Mouse (Mus musculus) ES-E14 (cell line): ENCODE measurements at regions not wholly inside any gene's neighbourhood (a gene's known extent, or its start where the extent isn't known, plus 50 kb on each side); places are given as distances from the start of the nearest gene placed in this dataset.

Experiments
- CHD2 ChIP-seq: IDR thresholded peaks from 2 replicates; pipeline ENCODE4 v1.6.1; 2014; ENCODE audit warnings: mild to moderate bottlenecking, low read depth, low read length, inconsistent platforms
- MAFK ChIP-seq: IDR thresholded peaks from 2 replicates; pipeline ENCODE4 v1.6.1; 2014; ENCODE audit warnings: mild to moderate bottlenecking, low read depth, low read length, inconsistent platforms; ENCODE audit not compliant: insufficient read depth

- TF ChIP-seq MAFK (no peak), CHD2 (no peak)
Measured at GRCm38 (mm10) chr13:99723237-99723981, 177.5 kb downstream of the Cartpt start.
